Mouse (Mus musculus) heart, postnatal 0 days (tissue): ENCODE measurements at regions not wholly inside any gene's neighbourhood (a gene's known extent, or its start where the extent isn't known, plus 50 kb on each side); places are given as distances from the start of the nearest gene placed in this dataset.

ENCODE experiments used
- CTCF ChIP-seq: IDR thresholded peaks from 2 replicates; pipeline ENCODE4 v1.5.1; 2016; ENCODE audit warnings: antibody characterized with exemption, control low read depth, low read depth
- EP300 ChIP-seq: IDR thresholded peaks from 2 replicates; pipeline ENCODE4 v1.6.1; 2016; ENCODE audit warnings: antibody characterized with exemption, low read depth

GRCm38 (mm10) chr1:193670008-193670407, 299.9 kb upstream of the Camk1g start:
- TF ChIP-seq CTCF, result no peak
- TF ChIP-seq EP300, result no peak
